In the genomic region with DNA sequence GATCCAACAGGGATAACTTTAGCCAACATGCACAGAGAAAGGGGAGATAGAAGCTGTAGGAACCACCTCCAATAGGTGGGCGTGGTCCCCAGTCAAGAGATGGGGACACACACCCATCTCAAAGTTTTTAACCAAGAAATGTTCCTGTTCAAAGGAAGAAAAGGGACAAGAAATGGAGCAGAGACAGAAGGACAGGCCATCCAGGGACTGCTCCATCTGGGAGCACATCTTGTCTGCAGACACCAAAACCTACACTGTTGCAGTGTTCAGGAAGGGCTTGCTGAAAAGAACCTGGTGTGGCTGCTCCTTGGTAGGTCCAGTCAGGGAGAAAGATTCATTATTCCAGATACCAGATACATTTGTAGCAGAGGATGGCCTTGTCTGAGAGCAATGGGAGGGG, we compare ENCODE assay signal across 35 mouse cellular contexts.
"Had no signal": no experiment of that assay in that cellular context is flagged by ENCODE, and none has a peak within 500 bp of the region (broad histone marks: within the 10 kb centered on the region; RNA-seq: fewer than 3 reads in every experiment).

No protein-coding gene starts in this region.

- H3K4me1 ChIP-seq: heart, embryonic 12.5 days; heart, embryonic 13.5 days; heart, embryonic 15.5 days; hindbrain, embryonic 10.5 days; hindbrain, embryonic 12.5 days; hindbrain, embryonic 13.5 days; hindbrain, embryonic 15.5 days; intestine, embryonic 15.5 days; kidney, embryonic 15.5 days had no signal

- ATAC-seq: hindbrain, embryonic 16.5 days; hindbrain, postnatal 0 days; inflammation-experienced regulatory T-cells, adult 6 months; intestine, embryonic 15.5 days; intestine, embryonic 16.5 days; intestine, postnatal 0 days had no signal

- H3K4me2 ChIP-seq: heart, embryonic 11.5 days; heart, embryonic 12.5 days; heart, embryonic 13.5 days; heart, embryonic 15.5 days; hindbrain, embryonic 12.5 days; hindbrain, embryonic 13.5 days; hindbrain, embryonic 14.5 days; hindbrain, embryonic 15.5 days; intestine, embryonic 15.5 days; kidney, embryonic 15.5 days had no signal

- H3K27ac ChIP-seq: heart, embryonic 13.5 days; heart, embryonic 15.5 days; hindbrain, embryonic 10.5 days; hindbrain, embryonic 12.5 days; hindbrain, embryonic 13.5 days; hindbrain, embryonic 14.5 days; hindbrain, embryonic 15.5 days; hindbrain, postnatal 0 days; intestine, embryonic 15.5 days; kidney, embryonic 15.5 days; kidney, postnatal 0 days; layer of hippocampus, adult 2 months; left cerebral cortex, adult 2 months had no signal

- H3K9me3 ChIP-seq: heart, embryonic 13.5 days; heart, embryonic 15.5 days; hindbrain, embryonic 10.5 days; hindbrain, embryonic 12.5 days; hindbrain, embryonic 13.5 days; hindbrain, embryonic 15.5 days; intestine, embryonic 15.5 days; kidney, embryonic 15.5 days had no signal

- H3K9ac ChIP-seq: heart, embryonic 12.5 days; heart, embryonic 13.5 days; heart, embryonic 15.5 days; hindbrain, embryonic 12.5 days; hindbrain, embryonic 13.5 days; hindbrain, embryonic 14.5 days; hindbrain, embryonic 15.5 days; intestine, embryonic 15.5 days; kidney, embryonic 15.5 days had no signal

- H3K27me3 ChIP-seq: heart, embryonic 12.5 days; heart, embryonic 13.5 days; heart, embryonic 15.5 days; hindbrain, embryonic 12.5 days; hindbrain, embryonic 13.5 days; hindbrain, embryonic 15.5 days; intestine, embryonic 15.5 days; kidney, embryonic 15.5 days had no signal

- DNase-seq: heart, postnatal 10 days; heart, postnatal 14 days; heart, postnatal 36 days; heart, postnatal 4 days; kidney, adult 11 months; kidney, adult 18-20 months; kidney, adult 2 months; kidney, adult 8-10 months; kidney, adult 9 months; kidney, postnatal 10 days; kidney, postnatal 14 days; kidney, postnatal 25 days; kidney, postnatal 36 days; kidney, postnatal 4 days; layer of hippocampus, adult 9-11 months; layer of hippocampus, postnatal 36 days had no signal

- H3K36me3 ChIP-seq: heart, embryonic 12.5 days; heart, embryonic 13.5 days; heart, embryonic 15.5 days; hindbrain, embryonic 10.5 days; hindbrain, embryonic 12.5 days; hindbrain, embryonic 13.5 days; hindbrain, embryonic 15.5 days; intestine, embryonic 15.5 days; kidney, embryonic 15.5 days had no signal

- H3K4me3 ChIP-seq: heart, embryonic 12.5 days; heart, embryonic 13.5 days; heart, embryonic 15.5 days; hindbrain, embryonic 10.5 days; hindbrain, embryonic 12.5 days; hindbrain, embryonic 13.5 days; hindbrain, embryonic 15.5 days; intestine, embryonic 15.5 days; kidney, embryonic 15.5 days; layer of hippocampus, adult 2 months; left cerebral cortex, adult 2 months had no signal
